Mouse (Mus musculus) hindbrain, embryonic 11.5 days (tissue): ENCODE measurements at regions not wholly inside any gene's neighbourhood (a gene's known extent, or its start where the extent isn't known, plus 50 kb on each side); places are given as distances from the start of the nearest gene placed in this dataset.
"Not testable (repeated sequence)": the region's sequence is repeated elsewhere in the genome, so short reads cannot be mapped to it uniquely, and the experiment has no call there.

Source experiments
- ATAC-seq: fragments of 200-750 bp; cut with Nextera tagmentation; 2 replicates; pipeline ENCODE4 v1.8.0; 2017; ENCODE audit warnings: mild to moderate bottlenecking, moderate TSS enrichment, moderate library complexity; ENCODE audit not compliant: low FRiP score
- DNase-seq: peaks from one replicate; pipeline ENCODE4 v3.0.0-alpha.2; 2015; ENCODE audit warnings: low spot score
- H3K27ac ChIP-seq: fragments of 300-500 bp; sonication (generic); 2 replicates; pipeline ENCODE4 v1.5.1; 2014; ENCODE audit warnings: mild to moderate bottlenecking, low read depth, low read length
- H3K27me3 ChIP-seq: fragments of 300-500 bp; sonication (generic); 2 replicates; pipeline ENCODE4 v1.6.1; 2014; ENCODE audit warnings: mild to moderate bottlenecking, low read length, moderate library complexity, mixed read lengths; ENCODE audit not compliant: control insufficient read depth, insufficient read depth
- H3K36me3 ChIP-seq: fragments of 300-500 bp; sonication (generic); 2 replicates; pipeline ENCODE4 v1.6.1; 2014; ENCODE audit warnings: mild to moderate bottlenecking, low read length, moderate library complexity, mixed read lengths; ENCODE audit not compliant: control insufficient read depth, insufficient read depth
- H3K4me1 ChIP-seq: fragments of 300-500 bp; sonication (generic); replicated peaks from 2 replicates; pipeline ENCODE4 v1.6.1; 2014; ENCODE audit warnings: low read length, mixed read lengths; ENCODE audit not compliant: control insufficient read depth, insufficient read depth
- H3K4me2 ChIP-seq: fragments of 300-500 bp; sonication (generic); replicated peaks from 2 replicates; pipeline ENCODE4 v1.6.1; 2014; ENCODE audit warnings: mild to moderate bottlenecking, low read depth, low read length
- H3K4me3 ChIP-seq: fragments of 300-500 bp; sonication (generic); 2 replicates; pipeline ENCODE4 v1.5.1; 2014; ENCODE audit warnings: low read depth, low read length
- H3K9ac ChIP-seq: fragments of 300-500 bp; sonication (generic); 2 replicates; pipeline ENCODE4 v1.6.1; 2014; ENCODE audit warnings: low read depth, low read length
- H3K9me3 ChIP-seq: fragments of 300-500 bp; sonication (generic); 2 replicates; pipeline ENCODE4 v1.6.1; 2016; ENCODE audit warnings: low read length; ENCODE audit not compliant: control insufficient read depth
- WGBS: fragments of 180-500 bp; shearing (Covaris S2); extraction: QIAGEN DNeasy Blood & Tissue Kit; methylation state at CpG from one replicate; pipeline ENCODE4 v1.1.7; 2014; 5-methylcytosine and 5-hydroxymethylcytosine counted together

- no peak overlapping the region for H3K4me3 ChIP-seq
- H3K4me1 ChIP-seq, result no peaks in the 10 kb centered on the region
- no peak for ATAC-seq
- no peaks in the 10 kb centered on the region for H3K36me3 ChIP-seq
- no peak overlapping the region for H3K9ac ChIP-seq
- WGBS, result 74% methylated on average over 12 of the region's 12 CpGs
- no peaks in the 10 kb centered on the region for H3K27me3 ChIP-seq
- DNase-seq, result no peak
- no peak overlapping the region for H3K27ac ChIP-seq
- no peak overlapping the region for H3K4me2 ChIP-seq
- no peaks in the 10 kb centered on the region for H3K9me3 ChIP-seq
Measured at GRCm38 (mm10) chr16:30799699-30800483, 200.4 kb downstream of the Fam43a start.

DNA sequence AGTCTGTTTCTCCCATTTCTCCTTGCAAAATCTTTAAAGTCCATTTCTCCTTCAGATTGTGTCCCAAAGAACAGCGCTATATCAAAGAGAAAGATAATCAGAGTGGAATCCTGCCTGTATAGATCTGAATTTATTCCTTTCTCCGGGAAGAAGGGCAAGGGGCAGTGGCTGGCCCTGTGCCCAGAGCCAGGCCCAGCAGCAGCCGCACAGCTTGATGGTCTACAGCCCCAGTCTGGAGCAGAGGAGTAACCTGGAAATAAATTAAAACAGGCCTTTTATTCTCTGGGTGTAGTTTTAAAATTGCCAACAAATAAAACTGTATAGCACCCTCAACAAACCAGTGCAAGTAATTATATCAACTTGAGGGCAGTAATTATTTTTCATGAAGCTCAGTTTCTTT is 204.5 kb downstream of the Fam43a start:
- 75% methylated on average over 3 of the region's 3 CpGs for WGBS
- Histone ChIP-seq H3K36me3 (no peaks in the 10 kb centered on the region), H3K9ac (no peak overlapping the region), H3K9me3 (no peaks in the 10 kb centered on the region), H3K27me3 (no peaks in the 10 kb centered on the region), H3K4me1 (no peaks in the 10 kb centered on the region), H3K4me3 (no peak overlapping the region), H3K4me2 (no peak overlapping the region), H3K27ac (no peak overlapping the region)
- no peak for DNase-seq
- no peak for ATAC-seq

- H3K4me3 ChIP-seq, DNase-seq, H3K36me3 ChIP-seq, H3K27ac ChIP-seq, H3K27me3 ChIP-seq, H3K4me1 ChIP-seq, H3K4me2 ChIP-seq, H3K9ac ChIP-seq, H3K9me3 ChIP-seq, ATAC-seq: not testable (repeated sequence)
- 93% methylated on average over 4 of the region's 4 CpGs for WGBS
Measured at GRCm38 (mm10) chr16:30806206-30806605, 206.7 kb downstream of the Fam43a start.

DNA sequence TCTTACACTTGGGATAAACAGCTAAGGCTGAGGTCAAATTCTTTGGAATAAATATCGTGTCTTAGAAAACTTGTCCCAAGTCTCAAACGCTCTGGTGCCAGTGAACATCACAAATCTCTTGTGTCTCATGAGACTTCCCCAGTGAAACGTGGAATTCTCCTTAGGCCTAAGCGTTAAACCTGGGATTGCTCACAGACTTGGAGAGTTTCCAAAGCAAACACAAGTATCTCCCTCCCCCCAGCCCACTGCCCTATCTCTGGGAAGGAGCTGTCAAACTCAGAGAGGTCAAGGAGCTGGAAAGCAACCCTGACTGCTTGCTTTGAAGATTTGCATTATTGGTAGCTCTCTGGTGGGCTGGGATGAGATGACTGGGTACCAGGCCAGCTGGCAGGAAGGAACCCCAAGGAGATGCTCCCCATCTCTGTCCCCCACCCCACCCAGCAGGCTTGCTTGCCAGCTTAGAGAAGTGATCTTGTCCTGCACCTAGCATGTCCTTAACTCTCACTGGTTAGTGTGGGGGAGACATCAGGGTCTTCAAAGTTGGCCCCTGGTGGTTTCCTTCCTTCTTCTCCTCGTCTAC is 219.1 kb downstream of the Fam43a start:
- Histone ChIP-seq H3K4me1 (no peaks in the 10 kb centered on the region), H3K36me3 (no peaks in the 10 kb centered on the region), H3K9ac (no peak overlapping the region), H3K4me2 (no peak overlapping the region), H3K9me3 (no peaks in the 10 kb centered on the region), H3K27me3 (no peaks in the 10 kb centered on the region), H3K27ac (no peak overlapping the region), H3K4me3 (no peak overlapping the region)
- DNase-seq, result no peak
- WGBS, result 50% methylated on average over 5 of the region's 5 CpGs
- no peak for ATAC-seq

GRCm38 (mm10) chr16:30819342-30819741 is 219.8 kb downstream of the Fam43a start:
- WGBS, result 91% methylated on average over 4 of the region's 4 CpGs
- H3K27ac ChIP-seq, result no peak overlapping the region
- ATAC-seq, result no peak

GRCm38 (mm10) chr16:30820234-30820633 is 220.7 kb downstream of the Fam43a start:
- 88% methylated on average over 3 of the region's 3 CpGs for WGBS
- Histone ChIP-seq H3K9me3 (no peaks in the 10 kb centered on the region), H3K36me3 (no peaks in the 10 kb centered on the region), H3K4me3 (no peak overlapping the region), H3K27me3 (no peaks in the 10 kb centered on the region), H3K4me2 (no peak overlapping the region), H3K4me1 (no peaks in the 10 kb centered on the region), H3K9ac (no peak overlapping the region), H3K27ac (no peak overlapping the region)
- ATAC-seq, result no peak
- no peak for DNase-seq

More at GRCm38 (mm10) chr16:30819342-30819741, 219.8 kb downstream of the Fam43a start:
- no peak overlapping the region for H3K4me3 ChIP-seq
- H3K9ac ChIP-seq, result no peak overlapping the region
- no peak for DNase-seq
- H3K9me3 ChIP-seq, result no peaks in the 10 kb centered on the region
- no peaks in the 10 kb centered on the region for H3K4me1 ChIP-seq
- no peak overlapping the region for H3K4me2 ChIP-seq
- no peaks in the 10 kb centered on the region for H3K27me3 ChIP-seq
- H3K36me3 ChIP-seq, result no peaks in the 10 kb centered on the region

DNA sequence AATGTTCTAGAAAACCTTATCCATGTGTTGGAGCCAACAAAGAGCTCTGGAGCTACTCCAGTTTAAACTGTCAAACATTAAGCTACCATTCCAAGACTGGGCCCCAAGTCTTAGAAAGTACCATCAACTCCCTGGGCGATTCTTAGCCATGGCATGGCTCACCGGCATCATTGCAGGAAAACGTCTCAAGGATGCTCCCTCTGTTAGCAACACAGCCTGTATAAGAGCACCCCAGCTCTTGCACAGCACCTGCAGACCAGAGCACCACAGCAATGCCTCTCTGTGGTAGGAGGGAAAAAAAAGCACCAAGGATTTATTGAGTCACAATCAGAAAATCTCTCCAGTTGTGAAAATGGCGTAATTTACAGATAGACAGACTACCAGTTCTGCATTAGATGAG is 221.2 kb downstream of the Fam43a start:
- H3K4me2 ChIP-seq, result no peak overlapping the region
- no peaks in the 10 kb centered on the region for H3K27me3 ChIP-seq
- H3K9ac ChIP-seq, result no peak overlapping the region
- ATAC-seq (no peak), DNase-seq (peak; percentile 25)
- H3K36me3 ChIP-seq, result no peaks in the 10 kb centered on the region
- WGBS, result 72% methylated on average over 4 of the region's 4 CpGs
- no peaks in the 10 kb centered on the region for H3K9me3 ChIP-seq
- no peak overlapping the region for H3K27ac ChIP-seq
- H3K4me3 ChIP-seq, result no peak overlapping the region
- no peaks in the 10 kb centered on the region for H3K4me1 ChIP-seq

DNA sequence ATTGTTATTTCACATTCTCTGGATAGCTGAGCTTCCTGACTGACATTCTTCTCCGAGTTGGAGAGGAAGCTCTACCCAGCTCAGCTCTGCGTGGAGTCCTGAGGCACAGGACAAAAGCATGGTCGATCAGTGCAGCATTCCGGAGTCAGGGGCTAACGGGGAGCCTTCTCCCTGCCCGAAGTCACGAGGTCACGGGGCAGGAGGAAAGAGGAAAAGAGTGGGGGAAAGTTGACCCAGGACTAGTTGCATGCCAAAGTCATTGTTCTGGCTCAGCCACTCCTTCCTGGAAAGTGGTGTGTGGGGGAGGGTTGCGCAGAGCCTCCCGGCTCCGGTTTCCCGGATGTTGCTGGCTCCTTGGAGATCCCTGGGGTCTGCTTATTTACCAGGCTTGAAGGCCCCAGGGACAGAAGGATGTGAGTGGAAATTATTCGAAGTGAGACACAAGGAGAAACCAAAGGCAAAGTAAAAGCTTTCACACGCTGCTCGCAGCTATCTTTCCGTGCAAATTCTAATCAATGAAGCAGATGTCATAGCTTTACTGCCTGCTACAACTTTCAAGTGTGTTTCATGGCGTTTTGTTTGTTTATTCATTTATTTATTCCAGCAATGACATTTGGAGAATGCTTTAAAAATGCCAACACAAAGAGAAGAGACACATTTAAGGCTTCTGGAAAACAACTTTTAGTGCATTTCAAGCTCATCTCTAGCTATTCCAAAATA is 221.8 kb downstream of the Fam43a start:
- DNase-seq (peak; percentile 78), ATAC-seq (peak; percentile 74)
- Histone ChIP-seq H3K4me2 (peak overlapping the region; percentile 29), H3K36me3 (no peaks in the 10 kb centered on the region), H3K27me3 (no peaks in the 10 kb centered on the region), H3K27ac (no peak overlapping the region), H3K9me3 (no peaks in the 10 kb centered on the region), H3K9ac (no peak overlapping the region), H3K4me3 (no peak overlapping the region), H3K4me1 (no peaks in the 10 kb centered on the region)
- 12% methylated on average over 17 of the region's 17 CpGs for WGBS
